Mouse (Mus musculus) bone marrow, adult 2 months (tissue): ENCODE results near the gene Slamf8. TPM values are rescaled to one million over a fixed set of nuclear protein-coding genes. Genes with fewer than 3 reads are reported as not detected.

Experiments
- H3K27ac ChIP-seq: fragments of 200-500 bp; 2 replicates; pipeline ENCODE4 v1.5.1; 2012; ENCODE audit warnings: low read depth, mild to moderate bottlenecking, control low read depth, inconsistent platforms, low read length; ENCODE audit not compliant: control insufficient read depth, poor library complexity, insufficient read depth
- H3K4me1 ChIP-seq: fragments of 200-500 bp; 2 replicates; pipeline ENCODE4 v1.6.1; 2011; ENCODE audit warnings: low read length; ENCODE audit not compliant: control insufficient read depth, insufficient read depth
- H3K4me3 ChIP-seq: fragments of 200-500 bp; replicated peaks from 2 replicates; pipeline ENCODE3; 2011; ENCODE audit warnings: mild to moderate bottlenecking, low read depth, low read length, control low read depth; ENCODE audit not compliant: control insufficient read depth
- CTCF ChIP-seq: fragments of 200-500 bp; IDR thresholded peaks from 2 replicates; pipeline ENCODE4 v1.5.1; 2011; ENCODE audit warnings: low read length, control low read depth; ENCODE audit not compliant: control insufficient read depth, insufficient read depth
- POLR2A ChIP-seq: fragments of 200-500 bp; IDR thresholded peaks from 2 replicates; pipeline ENCODE4 v1.6.1; 2011; ENCODE audit warnings: low read depth, mild to moderate bottlenecking, control low read depth, low read length, borderline replicate concordance; ENCODE audit not compliant: control insufficient read depth
- WGBS: fragments of 180-500 bp; shearing (Covaris S2); methylation state at CpG from one replicate; pipeline ENCODE4 v1.1.7; 2018; 5-methylcytosine and 5-hydroxymethylcytosine counted together
- polyA plus RNA-seq: library from polyadenylated mRNA; stranded (reverse); fragments of >200 nt; gene quantifications from 2 replicates; pipeline ENCODE4 v1.2.4, GENCODE M21; 2011; ENCODE audit warnings: low replicate concordance; ENCODE audit not compliant: missing spikeins, insufficient read depth, insufficient read length

Slamf8 gene
- polyA plus RNA-seq, 1 experiment = 3.7 TPM

DNA sequence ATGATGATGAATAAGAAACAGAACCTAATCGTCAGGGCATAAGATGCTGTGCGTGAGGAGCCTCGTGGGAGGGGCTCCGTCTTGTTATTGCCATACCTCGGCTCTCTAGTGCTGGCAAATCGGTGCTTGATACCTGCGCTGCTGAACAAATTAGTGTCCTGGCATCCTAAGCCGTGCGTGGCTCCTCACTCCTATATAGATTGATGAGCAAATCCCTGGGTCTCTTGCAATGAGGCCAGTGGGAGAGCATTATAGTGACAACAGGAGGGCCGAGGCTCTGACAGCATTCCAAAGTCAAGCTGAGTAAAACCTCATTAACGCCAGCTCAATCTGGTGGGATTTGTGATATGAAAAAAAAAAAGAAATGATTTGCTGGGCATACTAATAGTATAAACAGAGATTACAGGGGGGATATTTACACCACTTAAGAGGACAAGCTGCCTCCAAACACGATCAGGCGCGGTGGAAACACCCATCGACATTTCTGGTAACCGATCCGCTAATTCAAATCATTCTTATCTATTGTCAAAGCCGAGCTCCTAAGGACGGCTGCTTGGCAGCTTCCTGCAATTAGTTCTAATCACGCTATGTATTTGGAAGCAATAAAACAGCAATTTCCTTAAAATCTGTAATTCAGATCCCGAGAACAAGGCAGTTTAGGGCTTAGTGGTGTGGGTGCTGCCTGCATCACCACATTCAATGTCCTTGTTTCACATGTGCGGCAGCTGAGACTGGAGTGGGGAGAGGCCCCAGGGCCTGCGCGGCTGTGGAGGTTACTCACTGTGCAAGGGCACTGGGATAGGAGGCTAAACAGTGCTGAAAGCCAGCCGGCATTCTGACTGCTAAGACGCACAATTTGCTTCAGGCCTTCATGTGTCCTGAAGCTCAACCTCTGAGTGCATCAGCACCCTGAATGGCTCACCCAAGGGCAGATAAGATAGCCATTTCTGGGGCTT is 4.5 kb downstream of the Slamf8 start:
- H3K27ac ChIP-seq = no peak overlapping the region
- TF ChIP-seq POLR2A = no peak
- no peak for TF ChIP-seq CTCF
- WGBS = 78% methylated on average over 26 of the region's 26 CpGs
- peaks cover 1% of the 10 kb centered on the region; the same call in 1 of the 2 replicates for H3K4me1 ChIP-seq
- H3K4me3 ChIP-seq = no peak overlapping the region

DNA sequence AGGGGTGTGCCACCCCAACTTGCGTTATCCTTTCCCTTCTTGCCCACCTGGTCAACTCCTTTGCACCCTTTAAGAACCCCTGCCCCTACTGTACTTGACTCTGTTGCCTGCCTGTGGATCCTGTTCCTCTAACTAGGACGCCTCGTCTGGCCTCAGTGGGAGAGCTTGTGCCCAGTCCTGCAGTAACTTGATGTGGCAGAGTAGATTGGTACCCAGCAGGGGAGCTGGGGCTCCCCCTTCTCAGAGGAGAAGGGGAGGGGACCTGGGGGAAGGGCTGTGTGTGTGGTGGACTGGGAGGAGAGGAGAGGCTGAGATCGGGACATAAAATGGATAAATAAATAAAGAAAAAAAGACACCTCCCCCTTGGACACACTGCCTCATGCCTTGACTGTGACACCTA is 5.3 kb downstream of the Slamf8 start:
- 72% methylated on average over 4 of the region's 4 CpGs for WGBS
- no peaks in the 10 kb centered on the region; the same call in 1 of the 2 replicates for H3K4me1 ChIP-seq
- H3K4me3 ChIP-seq = no peak overlapping the region
- H3K27ac ChIP-seq = no peak overlapping the region
- TF ChIP-seq CTCF = no peak
- no peak for TF ChIP-seq POLR2A

DNA sequence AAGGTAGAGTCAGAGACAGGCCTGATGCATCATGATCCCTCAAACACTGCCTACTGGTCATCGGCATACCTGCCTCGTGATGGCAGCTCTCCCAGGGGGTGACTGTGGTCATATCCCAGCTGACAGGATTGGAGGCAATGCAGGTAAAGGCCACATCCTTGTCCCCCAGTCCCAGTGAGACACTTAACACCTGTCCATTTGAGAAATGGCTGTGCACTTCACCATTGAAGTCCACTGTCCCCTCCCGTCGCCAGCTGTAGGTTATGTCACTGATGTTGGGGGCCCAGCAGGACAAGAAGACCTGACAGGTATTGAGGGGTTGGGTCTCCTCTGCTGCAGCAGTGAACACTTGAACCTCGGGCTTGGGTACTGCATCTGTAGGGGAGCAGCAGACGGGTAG is 6.1 kb downstream of the Slamf8 start:
- Histone ChIP-seq H3K27ac (no peak overlapping the region), H3K4me3 (no peak overlapping the region), H3K4me1 (no peaks in the 10 kb centered on the region; the same call in 1 of the 2 replicates)
- WGBS = 74% methylated on average over 6 of the region's 6 CpGs
- TF ChIP-seq POLR2A (no peak), CTCF (no peak)

DNA sequence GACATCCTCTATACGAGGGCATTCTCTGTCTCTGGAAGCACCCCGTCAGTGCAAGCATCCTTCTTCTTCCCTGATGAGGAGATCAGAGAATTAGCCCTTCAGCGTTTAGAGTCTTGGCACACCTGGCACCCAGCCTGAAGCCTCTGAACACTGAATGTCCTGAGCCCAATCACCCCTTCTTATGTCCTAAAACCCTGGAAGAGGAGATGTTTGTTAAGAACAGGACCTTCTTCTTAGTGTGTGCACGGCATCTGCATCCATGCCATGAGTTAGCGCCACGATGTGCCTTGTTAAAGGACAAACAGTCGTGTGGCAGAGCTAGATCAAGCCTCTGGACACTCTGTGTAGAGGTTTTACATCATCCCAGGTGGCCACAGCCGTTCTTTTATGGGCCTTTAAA is 7.9 kb downstream of the Slamf8 start:
- Histone ChIP-seq H3K4me3 (no peak overlapping the region), H3K4me1 (no peaks in the 10 kb centered on the region), H3K27ac (no peak overlapping the region)
- 79% methylated on average over 8 of the region's 8 CpGs for WGBS
- no peak for TF ChIP-seq POLR2A
- TF ChIP-seq CTCF = no peak

DNA sequence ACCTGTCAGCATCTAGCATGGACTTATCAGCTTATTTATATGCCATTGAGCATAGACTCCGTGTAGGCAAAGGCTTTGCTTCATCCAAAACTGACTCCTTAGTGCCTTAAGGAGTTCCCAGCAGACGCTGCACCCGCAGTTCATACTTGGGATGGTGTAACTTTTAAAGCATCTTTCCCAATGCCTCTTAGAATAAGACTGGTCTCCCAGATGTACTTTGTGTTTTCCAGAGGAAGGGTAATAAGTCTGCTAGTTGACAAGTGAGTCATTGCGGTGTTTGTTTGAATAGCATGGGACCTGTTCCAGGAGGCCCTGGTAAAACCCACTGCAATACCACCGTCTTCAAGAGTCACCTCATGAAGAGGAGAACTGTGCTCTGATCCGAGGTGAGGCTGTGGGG is 10.3 kb downstream of the Slamf8 start:
- Histone ChIP-seq H3K4me1 (no peaks in the 10 kb centered on the region), H3K4me3 (no peak overlapping the region), H3K27ac (no peak overlapping the region)
- 75% methylated on average over 6 of the region's 6 CpGs for WGBS
- no peak for TF ChIP-seq POLR2A
- no peak for TF ChIP-seq CTCF

DNA sequence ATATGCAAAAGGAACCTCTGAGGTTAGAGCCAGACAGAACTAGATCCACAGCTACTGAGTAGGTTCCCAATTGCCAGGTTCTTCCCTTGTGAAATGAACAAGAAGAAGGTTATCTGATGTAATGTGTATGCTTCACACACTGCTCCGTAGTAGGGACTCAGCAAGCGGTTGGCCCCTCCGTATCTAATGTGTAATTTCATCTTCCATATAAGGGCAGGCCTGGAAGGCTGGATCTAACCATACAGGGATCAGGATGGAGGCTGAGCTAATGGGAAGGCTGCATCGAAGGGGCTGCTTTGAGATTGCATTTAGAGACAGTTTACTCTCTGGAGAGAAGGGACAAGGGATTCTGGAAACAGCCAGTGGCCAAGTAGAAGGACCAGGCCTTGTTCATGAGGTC is 22.6 kb downstream of the Slamf8 start:
- WGBS = 82% methylated on average over 4 of the region's 4 CpGs
- no peak overlapping the region for H3K4me3 ChIP-seq
- no peaks in the 10 kb centered on the region; the same call in 1 of the 2 replicates for H3K4me1 ChIP-seq

DNA sequence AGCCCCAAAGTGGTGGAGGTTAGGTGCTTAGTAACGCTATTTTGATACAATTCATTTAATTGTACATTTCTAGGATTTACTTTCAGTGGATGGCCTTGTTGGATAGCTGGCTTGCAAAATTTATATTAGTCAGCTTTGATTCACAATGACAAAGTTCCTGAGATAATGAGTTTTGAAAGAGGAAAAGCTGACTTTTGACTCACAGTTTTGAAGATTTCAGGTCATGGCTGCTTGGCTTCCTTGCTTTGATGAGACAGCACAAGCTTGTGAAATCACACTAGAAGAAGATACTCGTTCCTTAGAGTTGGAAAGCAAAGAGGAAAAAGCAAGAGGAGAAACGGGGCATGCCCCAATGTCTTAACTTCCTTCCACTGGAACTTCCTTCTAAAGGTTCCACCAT is 24.2 kb downstream of the Slamf8 start:
- Histone ChIP-seq H3K27ac (no peak overlapping the region), H3K4me1 (no peaks in the 10 kb centered on the region; the same call in 1 of the 2 replicates), H3K4me3 (no peak overlapping the region)
- WGBS = 28% methylated on average over 3 of the region's 3 CpGs
- TF ChIP-seq CTCF = no peak
- no peak for TF ChIP-seq POLR2A

More for the DNA sequence above, 22.6 kb downstream of the Slamf8 start:
- H3K27ac ChIP-seq = no peak overlapping the region
- TF ChIP-seq CTCF (no peak), POLR2A (no peak)

DNA sequence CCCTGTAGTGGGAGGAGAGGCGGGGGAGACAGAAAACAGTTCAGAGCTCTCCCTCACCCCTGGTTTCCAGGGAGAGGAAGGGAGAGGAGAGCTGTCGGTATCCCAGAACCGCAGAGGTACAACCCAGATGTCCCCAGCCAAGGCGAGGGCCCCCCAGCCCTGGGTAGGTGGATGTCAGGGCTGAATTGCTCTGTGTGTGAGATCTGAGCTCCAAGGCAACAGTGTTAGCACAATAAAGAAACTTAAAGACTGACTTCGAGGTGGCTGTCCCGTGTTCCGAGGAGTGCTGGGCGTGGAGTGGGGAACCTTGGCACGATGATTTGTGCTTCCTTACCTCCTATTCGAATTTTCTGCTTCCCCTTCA is 26.9 kb downstream of the Slamf8 start:
- WGBS = 4% methylated on average over 10 of the region's 10 CpGs
- Histone ChIP-seq H3K27ac (no peak overlapping the region), H3K4me3 (no peak overlapping the region), H3K4me1 (no peaks in the 10 kb centered on the region; the same call in 1 of the 2 replicates)
- TF ChIP-seq POLR2A (no peak), CTCF (no peak)
